Mouse (Mus musculus) embryonic facial prominence, embryonic 12.5 days (tissue): ENCODE results near the gene Gpr171. TPM values are rescaled to one million over a fixed set of nuclear protein-coding genes. Genes with fewer than 3 reads are reported as not detected.
"Not testable (repeated sequence)": the region's sequence is repeated elsewhere in the genome, so short reads cannot be mapped to it uniquely, and the experiment has no call there.

Experiments
- ATAC-seq: fragments of 200-750 bp; cut with Nextera tagmentation; 2 replicates; pipeline ENCODE4 v1.8.0; 2017; ENCODE audit not compliant: insufficient number of reproducible peaks, insufficient read depth, low FRiP score, low TSS enrichment
- H3K27ac ChIP-seq: fragments of 300-500 bp; sonication (generic); 2 replicates; pipeline ENCODE4 v1.5.1; 2016; ENCODE audit warnings: mild to moderate bottlenecking
- H3K27me3 ChIP-seq: fragments of 300-500 bp; sonication (generic); 2 replicates; pipeline ENCODE4 v1.6.1; 2016; ENCODE audit warnings: mild to moderate bottlenecking, moderate library complexity
- H3K36me3 ChIP-seq: fragments of 300-500 bp; sonication (generic); 2 replicates; pipeline ENCODE4 v1.6.1; 2016; ENCODE audit warnings: mild to moderate bottlenecking
- H3K4me1 ChIP-seq: fragments of 300-500 bp; sonication (generic); 2 replicates; pipeline ENCODE4 v1.6.1; 2016
- H3K4me2 ChIP-seq: fragments of 300-500 bp; sonication (generic); replicated peaks from 2 replicates; pipeline ENCODE4 v1.6.1; 2016; ENCODE audit warnings: mild to moderate bottlenecking, moderate library complexity
- H3K4me3 ChIP-seq: fragments of 300-500 bp; sonication (generic); 2 replicates; pipeline ENCODE4 v1.5.1; 2016; ENCODE audit warnings: mild to moderate bottlenecking
- H3K9ac ChIP-seq: fragments of 300-500 bp; sonication (generic); 2 replicates; pipeline ENCODE4 v1.6.1; 2016; ENCODE audit warnings: mild to moderate bottlenecking, moderate library complexity
- H3K9me3 ChIP-seq: fragments of 300-500 bp; sonication (generic); 2 replicates; pipeline ENCODE4 v1.6.1; 2016; ENCODE audit warnings: mild to moderate bottlenecking, moderate library complexity
- WGBS: fragments of 180-500 bp; shearing (Covaris S2); methylation state at CpG from one replicate; pipeline ENCODE4 v1.1.7; 2016; 5-methylcytosine and 5-hydroxymethylcytosine counted together
- polyA plus RNA-seq: library from polyadenylated mRNA; unstranded; fragments of >200 nt; fragmentation: Nextera tagmentation; extraction: Ambion mirVana; gene quantifications from 2 replicates; pipeline ENCODE4 v1.2.1, GENCODE M21; 2016

The Gpr171 gene
- polyA plus RNA-seq, result 1.0 and 1.8 TPM in 2 replicates

DNA sequence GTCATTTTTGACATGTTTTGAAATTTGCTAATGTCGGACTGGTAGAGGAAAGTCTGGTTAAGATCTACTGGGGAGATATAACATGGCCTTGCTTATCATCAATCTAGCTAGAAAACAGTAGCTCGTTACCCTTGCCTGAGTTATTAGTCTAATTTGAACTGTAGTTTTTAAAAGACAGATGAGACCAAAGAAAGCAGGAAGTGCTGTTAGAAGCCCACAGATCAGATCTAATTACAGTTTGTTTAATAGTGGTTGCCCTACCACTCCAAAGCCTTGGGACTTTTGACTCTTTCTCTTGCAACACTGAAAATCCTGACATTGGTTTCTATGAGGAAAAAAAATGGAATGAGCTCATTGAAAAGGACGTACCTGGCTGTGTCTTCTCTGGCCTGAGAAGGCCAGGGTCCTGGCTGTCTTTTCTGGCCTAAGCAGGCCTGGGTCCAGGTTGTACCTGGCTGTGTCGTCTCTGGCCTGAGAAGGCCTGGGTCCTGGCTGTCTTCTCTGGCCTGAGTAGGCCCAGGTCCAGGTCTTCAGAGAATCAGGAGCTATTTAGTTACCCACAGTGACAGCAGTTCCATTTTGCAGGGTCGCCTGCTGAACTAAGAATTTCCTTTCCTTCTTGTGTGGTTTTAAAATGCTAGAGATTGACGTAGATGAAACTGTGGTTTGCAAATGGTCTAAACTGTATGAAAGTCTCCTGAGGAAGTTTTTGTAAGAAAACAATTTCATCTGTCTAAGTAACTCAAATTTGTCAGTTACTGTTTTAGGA is at the start of gene Gpr171:
Gene Gpr171 (minus strand): TSS at position 604 of the 769 bp plus-strand sequence.
- no peak within 1 kb of the TSS for H3K9ac ChIP-seq
- no peaks in the 10 kb centered on the region for H3K36me3 ChIP-seq
- H3K4me2 ChIP-seq, result no peak within 1 kb of the TSS
- WGBS, result 64% methylated on average over 6 of the region's 6 CpGs
- no peaks in the 10 kb centered on the region for H3K4me1 ChIP-seq
- no peak within 1 kb of the TSS for H3K4me3 ChIP-seq
- H3K27me3 ChIP-seq, result no peaks in the 10 kb centered on the region
- no peak for ATAC-seq
- no peak within 1 kb of the TSS for H3K27ac ChIP-seq
- no peaks in the 10 kb centered on the region for H3K9me3 ChIP-seq

DNA sequence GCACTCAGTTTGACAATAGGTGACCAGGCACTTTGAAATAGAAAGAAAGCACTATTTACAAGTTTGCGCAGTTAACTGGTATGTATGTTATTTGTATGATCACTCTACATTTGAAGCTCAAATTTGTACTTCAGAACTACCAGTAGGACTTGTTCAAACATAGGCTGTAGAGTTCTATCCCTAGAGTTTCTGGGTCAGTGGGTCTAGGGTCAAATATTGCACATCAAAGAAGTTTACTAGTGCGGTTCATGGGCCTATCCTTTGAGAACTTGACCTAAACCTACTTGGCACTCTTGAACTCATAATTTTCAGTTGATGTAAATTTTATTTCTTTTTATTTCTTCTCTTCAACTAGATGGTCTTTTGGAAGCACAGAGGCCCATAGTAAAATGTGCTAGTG is 49.0 kb upstream of the Gpr171 start:
- H3K36me3 ChIP-seq, result no peaks in the 10 kb centered on the region
- WGBS, result 98% methylated on average over 2 of the region's 2 CpGs
- no peak overlapping the region for H3K4me2 ChIP-seq
- H3K27ac ChIP-seq, result no peak overlapping the region
- H3K4me1 ChIP-seq, result no peaks in the 10 kb centered on the region
- H3K9me3 ChIP-seq, result no peaks in the 10 kb centered on the region
- H3K9ac ChIP-seq, result no peak overlapping the region
- H3K4me3 ChIP-seq, result no peak overlapping the region
- no peaks in the 10 kb centered on the region for H3K27me3 ChIP-seq
- no peak for ATAC-seq

DNA sequence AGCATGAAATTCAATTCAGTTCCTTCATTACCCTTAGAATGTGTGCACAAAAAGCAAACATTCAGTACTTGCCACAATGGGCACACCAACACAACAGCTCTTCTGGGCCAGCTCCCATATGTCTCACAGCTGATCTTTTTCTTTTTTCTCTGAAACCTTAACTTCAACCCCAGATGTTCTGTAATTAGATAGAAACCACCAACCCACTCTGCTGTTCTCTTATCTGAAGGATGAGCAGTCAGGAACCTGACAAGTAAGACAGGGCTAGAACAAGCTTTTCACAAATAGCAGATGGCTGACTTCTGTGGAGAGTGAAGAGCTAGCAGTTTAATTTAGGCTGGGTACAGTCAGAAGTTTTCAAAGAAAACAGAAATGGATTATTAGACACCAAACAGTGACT is 48.0 kb upstream of the Gpr171 start:
- H3K4me2 ChIP-seq, result no peak overlapping the region
- no peak for ATAC-seq
- no peaks in the 10 kb centered on the region for H3K36me3 ChIP-seq
- H3K4me1 ChIP-seq, result no peaks in the 10 kb centered on the region
- H3K4me3 ChIP-seq, result no peak overlapping the region
- no peak overlapping the region for H3K9ac ChIP-seq
- no peak overlapping the region for H3K27ac ChIP-seq
- H3K27me3 ChIP-seq, result no peaks in the 10 kb centered on the region
- no peaks in the 10 kb centered on the region for H3K9me3 ChIP-seq

DNA sequence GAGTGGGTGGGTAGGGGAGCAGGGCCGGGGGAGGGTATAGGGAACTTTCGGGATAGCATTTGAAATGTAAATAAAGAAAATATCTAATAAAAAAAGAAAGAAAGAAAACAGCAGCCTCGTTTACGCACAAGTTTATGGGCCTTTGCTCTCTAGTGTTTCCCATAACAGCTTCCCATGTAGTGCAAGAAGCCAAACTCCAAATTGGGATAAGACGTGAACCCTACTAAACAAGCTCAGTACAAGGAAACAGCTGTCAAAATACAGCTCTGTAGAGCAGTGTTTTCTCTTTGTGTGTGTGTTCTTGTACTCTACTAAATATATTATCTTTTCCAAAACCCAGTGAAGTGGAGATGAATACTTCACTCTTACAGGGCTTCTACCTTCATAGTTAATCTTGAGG is 43.6 kb upstream of the Gpr171 start:
- WGBS, result 63% methylated on average over 5 of the region's 5 CpGs
- no peak overlapping the region for H3K4me3 ChIP-seq
- no peaks in the 10 kb centered on the region for H3K9me3 ChIP-seq
- no peak overlapping the region for H3K27ac ChIP-seq
- no peaks in the 10 kb centered on the region for H3K27me3 ChIP-seq
- ATAC-seq, result no peak
- H3K9ac ChIP-seq, result no peak overlapping the region
- H3K4me1 ChIP-seq, result 0 out of 2 replicates have a peak, but pooled peaks cover 4% of the 10 kb centered on the region
- H3K4me2 ChIP-seq, result no peak overlapping the region
- no peaks in the 10 kb centered on the region for H3K36me3 ChIP-seq

DNA sequence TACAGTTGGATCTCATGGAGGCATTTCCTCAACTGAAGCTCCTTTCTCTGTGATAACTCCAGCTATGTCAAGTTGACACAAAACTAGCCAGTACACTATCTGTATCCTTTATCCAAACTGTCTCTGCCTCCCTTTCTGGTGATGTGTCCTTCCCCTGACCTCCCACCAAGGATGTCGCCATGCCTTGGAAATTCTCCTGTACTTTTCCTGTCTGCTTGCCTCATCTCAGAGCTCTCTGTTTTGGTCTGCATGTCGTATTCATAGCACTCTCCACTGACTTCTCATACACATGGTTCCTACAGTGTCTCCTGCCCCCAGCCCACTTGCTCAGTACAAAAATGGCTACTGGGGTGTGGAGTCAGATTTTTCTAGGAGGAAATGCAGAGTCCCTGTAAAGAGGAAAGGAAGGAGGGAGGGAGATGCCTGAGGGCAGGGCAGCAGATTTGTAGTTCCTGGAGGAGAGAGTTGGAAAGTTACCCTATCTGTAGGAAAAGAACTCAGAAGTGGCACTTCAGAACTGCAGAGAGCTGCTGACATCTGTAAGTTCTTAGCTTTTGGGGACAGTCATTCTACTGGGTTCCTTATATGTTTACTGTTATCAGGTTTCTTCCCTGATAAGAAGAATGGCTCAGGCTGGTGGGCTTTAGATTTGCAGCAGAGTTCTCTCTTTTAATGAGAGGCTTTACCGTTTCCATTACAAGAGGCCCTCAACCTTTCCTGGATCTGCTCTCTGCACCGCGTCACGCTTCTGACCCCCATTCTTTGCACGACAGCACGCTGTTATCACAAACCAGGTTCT is 40.1 kb upstream of the Gpr171 start:
- WGBS, result 72% methylated on average over 8 of the region's 8 CpGs

DNA sequence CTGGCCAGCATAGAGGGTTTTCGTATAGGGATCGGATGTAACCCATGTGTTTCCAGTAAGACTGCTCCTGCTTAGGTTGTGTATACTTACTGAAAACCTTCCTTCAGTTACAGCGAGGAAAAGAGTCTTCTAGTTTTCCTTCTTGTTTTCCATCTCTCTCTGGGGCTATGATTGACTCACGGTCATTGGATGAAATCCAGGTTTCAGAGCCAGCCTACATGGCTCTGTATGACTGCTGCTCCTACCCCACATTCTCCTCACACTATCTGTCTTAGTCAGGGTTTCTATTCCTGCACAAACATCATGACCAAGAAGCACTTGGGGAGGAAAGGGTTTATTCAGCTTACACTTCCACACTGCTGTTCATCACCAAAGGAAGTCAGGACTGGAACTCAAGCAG is 39.3 kb upstream of the Gpr171 start:
- ATAC-seq, result not testable (repeated sequence)
- WGBS, result 82% methylated on average over 4 of the region's 4 CpGs

More for the DNA sequence above, 40.1 kb upstream of the Gpr171 start:
- Histone ChIP-seq H3K9ac (no peak overlapping the region), H3K4me2 (no peak overlapping the region), H3K9me3 (no peaks in the 10 kb centered on the region), H3K4me3 (no peak overlapping the region), H3K4me1 (0 out of 2 replicates have a peak, but pooled peaks cover 4% of the 10 kb centered on the region), H3K27me3 (no peaks in the 10 kb centered on the region), H3K36me3 (no peaks in the 10 kb centered on the region), H3K27ac (no peak overlapping the region)
- no peak for ATAC-seq

DNA sequence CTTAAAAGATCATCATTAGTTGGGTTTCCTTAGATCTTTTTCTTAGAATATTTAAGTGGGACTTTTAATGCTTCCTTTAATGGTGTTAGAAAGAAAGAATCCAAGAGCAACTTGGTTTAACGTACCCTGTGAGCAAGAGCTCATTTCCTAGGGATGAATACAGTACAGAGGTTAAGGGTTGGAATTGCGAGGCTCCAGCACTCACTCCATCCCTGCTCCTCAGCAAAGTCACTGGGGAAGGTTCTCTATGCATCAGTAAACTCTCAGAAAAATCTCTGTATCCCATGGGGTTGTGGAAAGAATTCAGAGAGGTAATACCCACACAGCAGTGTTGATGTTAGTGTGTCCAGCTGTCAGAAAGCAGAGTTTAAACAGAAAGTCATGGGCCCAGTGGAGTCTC is 38.5 kb upstream of the Gpr171 start:
- no peak overlapping the region for H3K9ac ChIP-seq
- no peak for ATAC-seq
- no peak overlapping the region for H3K4me3 ChIP-seq
- no peaks in the 10 kb centered on the region for H3K9me3 ChIP-seq
- no peak overlapping the region for H3K4me2 ChIP-seq
- 75% methylated on average over 2 of the region's 2 CpGs for WGBS
- no peaks in the 10 kb centered on the region for H3K27me3 ChIP-seq
- no peaks in the 10 kb centered on the region for H3K36me3 ChIP-seq
- 0 out of 2 replicates have a peak, but pooled peaks cover 4% of the 10 kb centered on the region for H3K4me1 ChIP-seq
- H3K27ac ChIP-seq, result no peak overlapping the region

More for the DNA sequence above, 39.3 kb upstream of the Gpr171 start:
- not testable (repeated sequence) for H3K4me3 ChIP-seq, H3K36me3 ChIP-seq, H3K27me3 ChIP-seq, H3K9ac ChIP-seq, H3K4me1 ChIP-seq, H3K27ac ChIP-seq, H3K4me2 ChIP-seq, H3K9me3 ChIP-seq

DNA sequence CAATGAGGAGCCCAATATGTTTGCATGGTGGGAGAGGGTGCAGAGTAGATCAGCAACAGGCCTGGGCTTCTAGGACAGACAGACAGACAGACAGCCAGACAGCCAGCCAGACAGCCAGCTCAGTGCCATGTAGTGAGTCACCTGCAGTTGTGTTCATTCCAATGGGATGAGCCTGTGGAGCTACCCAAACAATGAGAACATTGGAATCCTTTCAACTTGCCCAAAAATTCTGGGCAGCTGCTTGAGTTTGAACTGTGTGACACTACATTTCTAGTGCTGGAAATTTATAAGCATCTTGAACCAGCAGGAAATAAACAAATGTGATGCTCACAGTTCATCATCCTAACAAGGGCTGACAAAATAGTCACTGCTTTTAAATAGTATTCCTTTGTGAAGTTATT is 38.0 kb upstream of the Gpr171 start:
- H3K27ac ChIP-seq, result no peak overlapping the region
- no peak overlapping the region for H3K9ac ChIP-seq
- no peaks in the 10 kb centered on the region for H3K36me3 ChIP-seq
- no peak overlapping the region for H3K4me2 ChIP-seq
- H3K9me3 ChIP-seq, result no peaks in the 10 kb centered on the region
- no peak overlapping the region for H3K4me3 ChIP-seq
- H3K4me1 ChIP-seq, result 0 out of 2 replicates have a peak, but pooled peaks cover 4% of the 10 kb centered on the region
- ATAC-seq, result no peak
- no peaks in the 10 kb centered on the region for H3K27me3 ChIP-seq

DNA sequence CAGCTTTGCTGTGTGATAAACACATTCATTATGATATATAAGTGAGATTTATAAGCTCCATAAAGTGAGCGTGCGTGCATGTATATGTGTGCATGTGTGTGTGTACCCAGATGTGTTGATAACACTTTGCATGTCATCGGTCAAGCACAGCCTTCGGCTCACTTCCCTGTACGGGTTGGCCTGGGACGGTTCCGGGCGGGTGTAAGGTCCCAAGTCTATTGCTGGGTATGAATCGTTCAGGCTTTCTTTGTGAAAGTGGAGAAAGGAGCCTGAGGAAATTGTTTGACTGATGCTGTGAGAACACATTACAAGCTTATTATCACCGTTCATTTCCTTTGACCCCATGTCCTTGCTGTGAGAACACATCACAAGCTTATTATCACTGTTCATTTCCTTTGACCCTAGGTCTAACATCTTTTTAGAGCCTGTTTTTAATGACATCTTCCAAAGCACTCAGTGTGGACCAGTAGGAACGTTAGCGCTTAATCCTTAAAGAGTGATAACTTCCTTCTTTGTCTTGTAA is 37.4 kb upstream of the Gpr171 start:
- no peak for ATAC-seq
- no peaks in the 10 kb centered on the region for H3K9me3 ChIP-seq
- WGBS, result 79% methylated on average over 12 of the region's 12 CpGs

DNA sequence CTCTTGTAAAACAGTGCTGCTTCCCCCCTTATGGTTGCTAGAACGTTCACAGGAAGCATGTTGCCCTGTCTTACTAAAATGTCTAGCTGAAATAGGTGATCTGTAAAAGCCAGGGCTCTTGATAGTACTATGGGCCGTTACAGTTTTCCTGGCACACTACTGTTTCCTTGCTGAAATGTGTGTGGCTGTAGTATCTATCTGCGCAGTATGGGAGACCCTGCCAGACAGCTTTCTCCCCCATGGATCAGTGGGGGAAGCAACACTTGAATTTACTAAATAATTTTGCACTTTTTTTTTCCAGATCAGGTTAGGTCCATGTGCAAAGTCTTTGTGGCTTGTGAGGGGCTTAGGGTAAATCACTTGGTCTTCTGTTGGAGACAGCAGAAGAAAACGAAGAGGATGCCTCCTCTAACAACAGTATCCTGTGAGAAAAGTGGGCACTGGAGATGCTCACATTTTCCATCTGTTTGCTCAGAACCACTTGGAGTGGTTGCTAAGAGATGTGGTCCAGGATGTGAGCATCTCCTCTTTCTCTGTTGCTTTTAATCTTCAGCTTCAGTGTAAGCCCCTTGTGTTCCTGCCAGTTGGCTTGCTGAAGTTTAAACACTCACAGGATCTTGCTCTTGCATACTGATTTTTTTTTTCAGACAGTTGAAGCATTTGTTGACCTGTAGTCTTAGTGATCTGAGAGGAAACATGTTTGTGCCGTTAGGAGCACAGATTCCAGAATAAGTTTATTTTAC is 34.5 kb upstream of the Gpr171 start:
- Histone ChIP-seq H3K9ac (no peak overlapping the region), H3K9me3 (no peaks in the 10 kb centered on the region), H3K4me2 (no peak overlapping the region), H3K4me1 (no peaks in the 10 kb centered on the region; the same call in 1 of the 2 replicates), H3K27ac (no peak overlapping the region), H3K36me3 (no peaks in the 10 kb centered on the region), H3K4me3 (no peak overlapping the region), H3K27me3 (no peaks in the 10 kb centered on the region)
- ATAC-seq, result no peak
- 76% methylated on average over 5 of the region's 5 CpGs for WGBS

More for the DNA sequence above, 37.4 kb upstream of the Gpr171 start:
- Histone ChIP-seq H3K36me3 (no peaks in the 10 kb centered on the region), H3K4me1 (0 out of 2 replicates have a peak, but pooled peaks cover 4% of the 10 kb centered on the region), H3K4me2 (no peak overlapping the region), H3K27me3 (no peaks in the 10 kb centered on the region), H3K4me3 (no peak overlapping the region), H3K27ac (no peak overlapping the region), H3K9ac (no peak overlapping the region)

DNA sequence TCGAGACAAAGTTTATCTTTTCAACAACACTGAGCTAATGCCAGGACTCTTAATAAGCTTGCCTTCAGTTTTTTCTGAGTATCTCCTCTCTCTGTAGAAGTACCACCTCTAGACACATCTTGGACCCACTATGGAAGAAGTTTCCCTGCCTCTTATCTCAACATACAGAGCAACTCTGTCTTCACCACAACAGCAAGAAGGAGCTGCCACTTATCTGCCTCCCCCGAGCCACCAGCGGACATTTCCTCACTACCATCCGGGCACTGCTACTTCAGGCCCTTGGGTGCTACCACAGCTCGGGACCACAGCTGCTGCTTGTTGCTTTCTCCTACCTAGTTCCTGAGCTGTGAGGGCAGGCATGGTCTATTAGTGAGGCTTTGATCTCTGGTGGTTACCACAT is 31.6 kb upstream of the Gpr171 start:
- no peak overlapping the region for H3K9ac ChIP-seq
- no peaks in the 10 kb centered on the region for H3K27me3 ChIP-seq
- no peak overlapping the region for H3K27ac ChIP-seq
- no peaks in the 10 kb centered on the region; the same call in 1 of the 2 replicates for H3K4me1 ChIP-seq
- H3K36me3 ChIP-seq, result no peaks in the 10 kb centered on the region
- WGBS, result 88% methylated on average over 5 of the region's 5 CpGs
- no peaks in the 10 kb centered on the region for H3K9me3 ChIP-seq
- no peak overlapping the region for H3K4me3 ChIP-seq
- ATAC-seq, result no peak
- no peak overlapping the region for H3K4me2 ChIP-seq
